Mouse (Mus musculus) urinary bladder, adult 18-20 months (tissue): ENCODE measurements around the gene Shld1.

Source experiments
- DNase-seq, 2 experiments: peaks; one replicate each; pipeline ENCODE4 v3.0.0; 2022; ENCODE audit warnings: low spot score in 2 of 2, mixed read lengths in 2 of 2

Gene Shld1

DNA sequence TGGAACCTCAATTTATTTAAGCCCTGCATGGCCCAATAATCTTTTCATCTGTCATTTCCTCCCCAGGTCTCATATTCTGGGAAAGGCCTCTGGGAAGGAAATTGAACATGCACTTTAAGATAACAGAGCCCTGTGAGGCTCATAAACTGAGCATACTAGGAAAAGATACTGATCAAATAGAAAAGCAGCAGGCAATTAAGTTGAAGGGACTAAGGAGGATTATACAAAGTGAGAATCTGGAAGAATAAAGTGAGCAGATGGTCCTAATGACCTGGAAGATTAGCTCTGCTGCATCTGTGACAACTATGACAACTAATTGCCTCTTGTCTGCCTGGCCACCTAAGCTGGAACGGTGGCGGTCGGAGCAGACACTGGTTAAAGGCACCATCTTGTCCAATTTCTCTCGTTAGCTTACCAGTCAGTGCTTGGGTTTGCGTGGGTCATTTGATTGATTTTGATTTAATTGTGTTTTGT is 37.3 kb downstream of the Shld1 start:
- DNase-seq, result no peak

DNA sequence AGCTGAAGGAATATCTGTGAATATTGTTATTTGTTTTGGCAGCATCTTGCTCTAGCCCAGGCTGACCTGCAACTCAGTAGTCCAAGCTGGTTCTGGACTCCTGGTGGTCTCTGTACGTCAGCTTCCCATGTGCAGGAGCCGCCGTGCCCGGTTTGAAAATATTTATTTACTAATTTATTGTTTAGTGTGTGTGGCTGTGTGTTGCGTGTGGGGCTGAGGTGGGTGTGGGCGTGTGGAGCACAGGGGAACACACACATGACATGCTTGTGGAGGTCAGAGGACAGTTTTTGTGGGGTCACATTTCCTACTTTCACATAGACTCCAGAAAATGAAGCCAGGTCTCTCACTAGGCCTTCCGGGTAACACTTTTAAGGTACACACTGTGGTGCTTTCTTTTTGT is 37.8 kb downstream of the Shld1 start:
- DNase-seq, result no peak

- no peak for DNase-seq
Observed at GRCm38 (mm10) chr2:132725376-132725905, 38.7 kb downstream of the Shld1 start.

DNA sequence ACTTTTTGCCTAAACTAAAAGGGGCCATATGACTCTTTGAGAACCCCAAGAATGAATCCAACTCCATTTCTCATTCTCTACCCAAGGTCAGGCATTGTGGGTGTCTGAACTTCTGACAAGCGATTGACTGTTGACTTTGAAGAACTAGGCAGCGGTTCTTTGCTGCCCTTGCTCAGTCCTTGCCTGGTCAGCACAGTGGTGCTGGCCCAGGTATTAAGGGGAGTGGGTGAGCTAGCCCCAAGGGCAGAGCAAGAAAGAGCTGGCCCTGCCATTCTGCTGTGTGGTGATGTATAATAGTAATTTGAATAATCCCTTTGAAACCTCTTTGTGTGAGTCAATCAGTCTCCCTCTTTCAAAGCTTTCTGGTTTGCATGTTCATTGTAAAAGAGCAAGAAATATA is 39.4 kb downstream of the Shld1 start:
- DNase-seq, result no peak

DNA sequence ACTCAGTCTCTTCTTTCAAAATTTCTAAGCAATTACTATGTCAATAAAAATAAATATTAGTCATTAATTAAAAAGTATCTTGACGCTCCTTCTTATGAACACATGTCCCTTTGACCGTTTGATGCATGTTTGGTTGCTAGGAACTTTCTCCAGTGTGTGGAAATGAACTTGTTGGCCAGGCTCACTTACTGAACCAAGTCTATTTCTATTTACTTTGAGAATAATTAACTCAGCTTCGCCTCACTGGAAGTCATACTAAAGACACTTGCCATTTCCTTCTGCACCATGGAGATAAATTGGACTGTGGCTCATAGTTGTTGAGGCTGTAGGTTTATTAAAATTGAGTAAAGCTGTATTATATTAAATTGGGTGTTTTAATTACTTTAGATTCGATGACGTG is 46.2 kb downstream of the Shld1 start:
- no peak for DNase-seq

GRCm38 (mm10) chr2:132733603-132734573 is 47.2 kb downstream of the Shld1 start:
- no peak for DNase-seq

DNA sequence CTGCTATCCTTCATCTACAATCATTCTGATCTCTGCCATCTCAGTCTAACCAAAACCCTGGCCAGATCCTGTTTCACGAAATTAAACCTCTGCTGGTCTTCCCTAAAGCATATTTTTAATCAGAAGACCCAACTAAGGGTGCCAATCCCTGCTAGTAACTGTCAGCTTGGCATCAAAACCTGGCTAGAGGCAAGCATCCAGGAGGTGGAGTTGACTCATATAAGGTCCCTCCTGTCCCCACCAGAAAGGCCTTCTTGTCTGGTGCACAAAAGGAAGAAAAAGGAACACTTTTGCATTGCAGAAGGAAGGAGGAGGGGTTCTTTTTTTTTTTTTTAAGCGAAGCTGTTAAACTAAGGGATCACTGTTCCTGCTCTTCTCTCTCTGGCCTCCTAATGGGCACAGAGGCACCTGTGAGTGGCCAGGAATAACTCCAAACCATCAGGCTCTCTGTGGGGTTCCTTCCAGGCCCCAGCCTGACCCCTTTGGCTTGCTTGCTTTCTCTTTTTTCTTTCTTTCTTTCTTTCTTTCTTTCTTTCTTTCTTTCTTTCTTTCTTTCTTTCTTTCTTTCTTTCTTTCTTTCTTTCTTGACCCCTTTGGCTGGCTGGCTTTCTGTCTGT is 52.2 kb downstream of the Shld1 start:
- no peak for DNase-seq

DNA sequence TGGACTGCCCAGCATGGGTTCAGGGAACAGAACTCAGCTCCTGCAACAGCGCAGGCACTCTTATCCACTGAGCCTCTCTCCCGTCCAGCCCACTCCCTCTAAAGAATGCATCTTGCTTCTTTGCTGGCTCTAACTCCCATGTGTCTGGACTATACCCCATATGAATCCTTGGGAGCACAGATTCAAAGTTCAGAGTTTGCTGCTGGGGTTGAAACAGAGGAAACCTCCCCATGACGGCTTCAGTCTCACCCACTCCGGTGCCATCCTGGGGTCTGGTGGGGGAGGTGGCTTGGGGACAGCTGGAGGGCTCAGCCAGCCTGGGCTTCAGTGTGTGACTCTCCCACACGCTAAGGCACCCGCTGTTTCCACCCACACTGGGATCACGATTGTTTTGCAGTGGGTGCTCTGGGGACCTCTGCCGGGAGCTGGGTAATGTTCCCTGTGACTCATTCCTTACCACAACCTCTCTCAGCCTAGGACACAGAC is 55.2 kb downstream of the Shld1 start:
- DNase-seq, result no peak

- DNase-seq, result no peak
Observed at GRCm38 (mm10) chr2:132744866-132745265, 58.1 kb downstream of the Shld1 start.

GRCm38 (mm10) chr2:132746108-132746507 is 59.4 kb downstream of the Shld1 start:
- no peak for DNase-seq

GRCm38 (mm10) chr2:132750726-132751125 is 64.0 kb downstream of the Shld1 start:
- DNase-seq, result no peak

- DNase-seq, result no peak
Observed at GRCm38 (mm10) chr2:132751141-132752066, 64.7 kb downstream of the Shld1 start.

DNA sequence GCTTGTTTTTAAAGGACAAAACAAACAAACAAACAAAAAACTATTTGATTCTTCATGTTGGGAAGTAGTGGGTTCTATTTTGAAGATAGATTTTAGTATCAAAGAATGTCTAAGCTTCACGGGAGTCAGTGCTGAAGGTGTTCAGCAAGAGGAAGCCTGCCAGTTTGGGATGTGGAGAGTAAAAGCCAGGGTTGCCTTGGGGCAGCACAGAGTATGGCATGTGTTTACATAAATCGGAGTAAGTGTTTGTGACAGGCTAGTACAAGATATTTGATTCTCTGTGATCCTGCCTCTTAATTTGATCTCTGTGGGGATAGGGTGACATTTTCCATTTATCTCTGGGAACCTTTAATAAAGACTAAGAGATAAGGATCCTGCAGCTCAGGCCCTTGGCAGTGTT is 65.7 kb downstream of the Shld1 start:
- DNase-seq, result no peak

DNA sequence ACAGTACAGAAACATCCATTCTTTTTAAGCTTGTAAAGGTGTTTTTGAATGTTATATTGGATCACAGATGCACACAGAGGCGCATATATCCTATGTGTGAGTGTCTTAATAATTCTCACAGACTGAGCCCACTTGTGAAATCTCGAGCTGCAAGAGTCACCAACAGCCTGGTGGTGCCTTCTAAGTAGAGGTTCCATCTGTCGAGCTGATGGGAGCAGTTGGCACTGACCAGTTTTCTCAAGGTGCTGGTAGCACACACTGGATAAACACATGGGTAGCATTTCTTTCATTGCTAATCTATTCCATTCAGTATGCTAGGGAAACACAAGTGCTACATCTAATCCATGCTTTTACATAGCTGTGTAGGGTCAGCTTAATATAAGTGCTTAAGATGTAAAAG is 66.4 kb downstream of the Shld1 start:
- DNase-seq, result no peak

DNA sequence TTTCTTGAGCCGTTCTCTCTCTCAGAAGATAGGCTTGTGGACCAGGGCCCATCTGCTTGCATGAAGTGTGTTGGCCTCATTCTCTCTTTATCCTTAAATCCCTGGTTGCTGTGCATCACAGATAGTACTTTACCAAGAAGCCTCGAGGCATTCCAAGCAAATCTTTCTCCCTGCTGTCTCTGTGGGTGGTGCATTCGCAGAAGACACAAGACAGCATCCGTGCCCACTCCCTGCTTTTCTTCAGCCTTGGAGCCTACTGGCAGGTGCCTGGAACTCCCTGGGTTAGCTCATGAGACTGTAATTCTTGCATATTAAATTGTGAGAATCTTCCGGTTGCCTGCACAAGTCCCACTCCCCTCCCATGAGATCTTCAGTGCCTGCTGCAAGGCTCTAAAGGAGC is 71.2 kb downstream of the Shld1 start:
- no peak for DNase-seq

GRCm38 (mm10) chr2:132770822-132771221 is 84.1 kb downstream of the Shld1 start:
- no peak for DNase-seq

GRCm38 (mm10) chr2:132780978-132781377 is 94.2 kb downstream of the Shld1 start, which contains the start of gene Chgb:
TSS of gene Chgb (plus strand) at chr2:132781278.
- no peak for DNase-seq

DNA sequence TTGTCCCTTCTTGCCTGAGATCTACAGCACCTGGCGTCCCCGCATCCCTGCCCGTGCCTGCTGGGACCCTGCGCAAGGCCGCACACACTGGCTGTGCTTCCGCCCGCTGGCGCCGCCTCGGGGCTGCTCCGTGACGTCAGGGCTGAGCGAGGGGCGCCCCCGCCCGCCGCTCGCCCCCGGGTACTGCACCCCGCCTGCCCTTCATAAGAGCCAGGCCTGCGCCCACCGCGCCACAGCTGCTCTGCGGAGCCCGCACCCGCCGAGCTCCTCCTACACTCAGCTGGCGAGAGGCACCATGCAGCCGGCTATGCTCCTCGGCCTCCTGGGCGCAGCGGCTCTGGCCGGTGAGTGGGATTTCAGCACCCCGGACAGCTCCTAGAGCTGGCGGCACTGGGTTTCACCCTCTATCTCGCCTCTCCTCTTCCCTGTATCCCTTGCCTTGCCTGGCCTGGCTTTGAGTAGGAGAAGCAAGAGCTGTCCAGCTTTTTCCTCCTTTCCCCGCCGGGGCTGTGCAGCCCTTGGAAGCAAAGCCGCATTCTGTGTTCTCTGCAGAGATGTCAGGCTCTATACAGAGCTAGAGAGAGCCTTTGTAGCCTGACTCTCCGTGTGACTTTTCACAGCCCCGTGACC is 94.8 kb downstream of the Shld1 start:
- DNase-seq, result peak; percentile 64 to 66

DNA sequence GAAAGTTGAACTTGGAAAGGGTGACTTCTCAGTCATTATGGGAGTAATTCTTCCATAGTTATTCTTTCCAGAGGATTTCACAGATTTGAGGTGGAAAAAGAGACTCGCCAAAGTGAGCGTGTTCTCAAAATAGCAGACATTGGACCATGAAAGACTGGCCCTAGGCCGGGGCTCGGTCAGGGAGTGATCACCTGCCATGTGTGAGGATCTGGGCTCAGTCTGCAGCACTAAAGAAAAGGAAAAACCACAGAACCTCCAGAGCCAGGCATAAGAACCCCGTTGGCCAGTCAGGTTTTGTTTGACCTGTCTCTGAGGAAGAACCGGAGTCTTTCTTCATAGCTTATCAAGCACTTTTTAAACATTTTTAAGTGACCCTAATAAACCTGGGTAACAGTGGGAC is 97.3 kb downstream of the Shld1 start:
- no peak for DNase-seq

- no peak for DNase-seq
Observed at GRCm38 (mm10) chr2:132793441-132794203, 106.9 kb downstream of the Shld1 start.
